Mouse (Mus musculus) cerebellum, adult 2 months (tissue): ENCODE measurements around the gene Rnpepl1. TPM values are rescaled to one million over a fixed set of nuclear protein-coding genes. Genes with fewer than 3 reads are reported as not detected.

Source experiments
- DNase-seq, 2 experiments: peaks; one replicate each; pipeline ENCODE4 v3.0.0; 2021
- H3K27ac ChIP-seq: fragments of 200-500 bp; 2 replicates; pipeline ENCODE4 v1.5.1; 2012; ENCODE audit warnings: low read length, control low read depth, inconsistent platforms; ENCODE audit not compliant: insufficient read depth
- H3K27me3 ChIP-seq: fragments of 200-500 bp; 2 replicates; pipeline ENCODE4 v1.6.1; 2012; ENCODE audit warnings: inconsistent platforms, mild to moderate bottlenecking, low read length, moderate library complexity; ENCODE audit not compliant: control insufficient read depth, insufficient read depth
- H3K4me1 ChIP-seq: fragments of 200-500 bp; 2 replicates; pipeline ENCODE4 v1.6.1; 2011; ENCODE audit warnings: low read length; ENCODE audit not compliant: control insufficient read depth, insufficient read depth
- H3K4me3 ChIP-seq: fragments of 200-500 bp; replicated peaks from 2 replicates; pipeline ENCODE3; 2011; ENCODE audit warnings: mild to moderate bottlenecking, low read depth, low read length, control low read depth; ENCODE audit not compliant: insufficient read depth
- CTCF ChIP-seq: fragments of 200-500 bp; IDR thresholded peaks from 2 replicates; pipeline ENCODE4 v1.5.1; 2011; ENCODE audit warnings: low read depth, mild to moderate bottlenecking, control low read depth, low read length, moderate library complexity, borderline replicate concordance; ENCODE audit not compliant: insufficient read depth
- POLR2A ChIP-seq: fragments of 200-500 bp; IDR thresholded peaks from 2 replicates; pipeline ENCODE4 v1.6.1; 2011; ENCODE audit warnings: low read length, control low read depth, borderline replicate concordance; ENCODE audit not compliant: insufficient read depth
- WGBS: fragments of 180-500 bp; shearing (Covaris S2); methylation state at CpG from one replicate; pipeline ENCODE4 v1.1.7; 2018; 5-methylcytosine and 5-hydroxymethylcytosine counted together
- polyA plus RNA-seq: library from polyadenylated mRNA; depleted of rRNA; stranded (reverse); fragments of >200 nt; gene quantifications from 2 replicates; pipeline ENCODE4 v1.2.3, GENCODE M21; 2012

Gene Rnpepl1
- polyA plus RNA-seq, 1 experiment: 44.7 TPM

DNA sequence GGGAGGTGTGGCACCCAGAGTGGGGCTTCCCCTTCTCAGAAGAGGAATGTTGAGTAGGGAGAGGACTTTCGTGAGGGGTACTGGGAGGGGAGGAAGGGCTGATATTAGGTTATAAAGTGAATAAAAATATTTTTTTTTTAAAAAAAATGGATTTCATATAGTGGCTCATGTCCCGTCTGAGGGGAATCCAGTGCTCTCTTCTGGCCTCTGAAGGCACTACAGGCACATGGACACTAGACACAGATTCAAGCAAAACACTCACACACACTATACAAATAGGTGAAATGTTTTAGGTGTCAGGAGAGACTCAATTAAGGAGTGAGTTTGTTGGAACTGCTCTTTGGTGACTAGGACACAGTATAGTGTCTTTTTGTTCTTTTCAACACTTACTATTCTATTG, 25.4 kb downstream of the Rnpepl1 start:
- WGBS: 31% methylated on average over 2 of the region's 2 CpGs
- TF ChIP-seq POLR2A: no peak
- no peak for TF ChIP-seq CTCF
- no peak for DNase-seq
- Histone ChIP-seq H3K27me3 (no peaks in the 10 kb centered on the region), H3K27ac (no peak overlapping the region), H3K4me1 (peaks cover 6% of the 10 kb centered on the region), H3K4me3 (no peak overlapping the region)

DNA sequence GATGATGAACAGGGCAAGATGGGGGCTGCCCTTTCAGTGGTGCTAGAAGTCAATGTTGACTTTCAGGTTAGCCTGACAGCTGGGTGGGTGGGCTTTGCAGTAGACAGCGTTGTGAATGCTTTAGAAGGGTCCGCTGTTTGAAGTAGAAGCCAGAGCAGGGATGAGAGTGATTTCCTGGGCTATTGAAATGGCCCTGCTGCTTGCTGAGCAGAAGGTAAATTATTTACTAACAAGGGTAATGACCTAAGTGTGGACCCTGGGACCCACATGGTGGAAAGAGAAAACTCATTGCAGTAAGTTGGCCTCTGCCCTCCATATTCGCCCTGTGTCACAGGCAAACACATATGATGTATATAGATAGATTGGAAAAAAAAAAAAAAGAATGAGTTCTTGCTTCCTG, 25.9 kb downstream of the Rnpepl1 start:
- 71% methylated on average over 3 of the region's 3 CpGs for WGBS
- no peak for DNase-seq
- Histone ChIP-seq H3K27me3 (no peaks in the 10 kb centered on the region), H3K4me1 (peaks cover 6% of the 10 kb centered on the region), H3K27ac (no peak overlapping the region), H3K4me3 (no peak overlapping the region)
- TF ChIP-seq CTCF (no peak), POLR2A (no peak)

DNA sequence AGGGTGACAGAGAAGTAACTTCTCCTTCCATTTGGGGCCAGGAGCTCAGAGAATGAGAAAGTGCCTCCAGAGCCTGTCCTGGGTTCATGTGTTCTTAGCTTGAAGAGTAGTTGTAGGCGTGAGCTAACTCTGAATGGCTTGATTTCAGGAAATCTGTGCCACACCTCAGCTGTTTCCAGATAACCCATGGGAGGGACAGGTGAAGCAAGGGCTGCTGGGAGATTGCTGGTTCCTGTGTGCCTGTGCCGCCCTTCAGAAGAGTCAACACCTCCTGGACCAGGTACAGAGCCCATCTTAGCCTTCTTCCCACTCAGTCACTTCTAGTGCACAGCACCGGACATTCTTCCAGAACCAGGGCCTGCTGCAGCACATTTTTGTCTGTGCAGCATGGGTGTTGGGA, 27.2 kb downstream of the Rnpepl1 start:
- no peak for DNase-seq
- 91% methylated on average over 3 of the region's 3 CpGs for WGBS
- Histone ChIP-seq H3K4me1 (peaks cover 6% of the 10 kb centered on the region), H3K27ac (no peak overlapping the region), H3K27me3 (no peaks in the 10 kb centered on the region), H3K4me3 (no peak overlapping the region)
- TF ChIP-seq CTCF (no peak), POLR2A (no peak)

DNA sequence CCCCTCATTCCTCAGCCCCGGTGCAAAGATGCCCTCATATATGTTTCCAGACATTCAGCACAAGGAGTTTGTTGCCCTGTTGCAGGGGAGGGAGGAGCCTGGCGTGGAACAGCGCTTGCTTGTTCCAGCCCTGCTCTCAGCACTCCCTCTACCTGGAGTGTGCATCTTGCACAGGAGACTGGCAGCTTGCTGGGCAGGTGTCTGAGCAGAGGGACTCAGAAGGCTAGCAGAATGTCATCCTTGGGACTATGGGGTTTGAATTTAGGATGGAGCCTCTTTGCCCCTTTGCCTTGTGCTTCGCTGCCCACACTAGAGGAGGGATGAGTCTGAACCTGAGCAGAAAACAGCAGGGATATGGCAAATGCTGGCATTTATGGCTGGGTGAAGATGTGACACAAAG, 29.2 kb downstream of the Rnpepl1 start:
- peak; percentile 57 to 67 for DNase-seq
- Histone ChIP-seq H3K4me3 (no peak overlapping the region), H3K27ac (no peak overlapping the region), H3K4me1 (peaks cover 3% of the 10 kb centered on the region; the same call in 1 of the 2 replicates), H3K27me3 (no peaks in the 10 kb centered on the region)
- 95% methylated on average over 4 of the region's 4 CpGs for WGBS
- TF ChIP-seq CTCF (no peak), POLR2A (no peak)

DNA sequence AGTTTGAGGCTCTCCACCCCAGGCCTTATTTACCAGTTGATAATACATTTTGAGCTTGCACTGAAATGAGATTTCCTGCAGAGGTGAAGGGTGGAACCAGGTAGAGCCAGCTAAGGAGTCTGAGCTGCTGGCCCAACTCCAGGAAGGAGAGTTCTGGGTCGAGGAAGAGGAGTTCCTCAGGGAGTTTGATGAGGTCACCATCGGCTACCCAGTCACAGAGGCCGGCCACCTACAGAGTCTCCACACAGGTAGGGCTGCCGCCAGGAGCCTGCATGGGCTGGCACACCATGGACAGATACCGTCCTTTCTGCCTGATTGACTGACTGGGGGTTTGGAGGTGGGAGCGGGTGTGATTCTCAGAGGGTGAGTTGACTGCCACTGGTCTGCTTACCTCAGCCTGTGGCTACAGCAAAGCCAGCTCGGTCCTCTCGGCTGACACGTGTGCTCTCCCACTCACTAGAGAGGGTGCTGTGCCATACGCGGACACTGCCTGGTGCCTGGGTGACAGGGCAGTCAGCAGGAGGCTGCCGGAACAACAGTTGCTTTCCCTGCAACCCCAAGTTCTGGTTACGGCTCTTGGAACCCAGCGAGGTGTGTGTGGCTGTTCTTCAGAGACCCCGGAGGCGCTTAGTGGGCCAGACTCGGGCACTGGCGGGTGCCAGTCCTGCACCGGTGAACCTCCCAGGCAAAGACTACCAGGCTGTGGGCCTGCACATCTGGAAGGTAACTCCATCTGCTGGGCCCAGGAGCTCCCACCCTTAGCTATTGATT, 32.8 kb downstream of the Rnpepl1 start:
- WGBS: 87% methylated on average over 19 of the region's 19 CpGs
- Histone ChIP-seq H3K27me3 (no peaks in the 10 kb centered on the region), H3K27ac (no peak overlapping the region), H3K4me3 (no peak overlapping the region), H3K4me1 (no peaks in the 10 kb centered on the region)
- TF ChIP-seq CTCF (no peak), POLR2A (no peak)
- no peak for DNase-seq

DNA sequence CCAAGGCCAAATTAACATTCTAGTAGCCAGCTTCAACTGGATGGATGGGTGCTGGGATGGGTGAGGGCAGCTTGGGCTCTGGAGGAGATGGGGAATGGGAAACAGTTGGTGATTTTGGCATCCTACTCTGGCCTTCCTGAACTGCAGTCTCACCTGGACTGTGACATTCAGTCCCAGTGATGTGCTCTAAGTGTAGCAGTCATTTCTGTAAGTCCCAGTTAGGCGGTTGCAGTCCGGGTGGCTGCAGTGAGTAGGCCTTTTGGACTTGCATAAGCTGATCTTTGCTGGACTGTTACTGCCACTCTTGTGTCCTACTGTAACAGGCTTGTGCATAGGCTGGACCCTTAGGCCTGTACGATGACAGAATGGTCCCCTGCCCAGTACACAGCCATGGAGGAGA, 37.4 kb downstream of the Rnpepl1 start:
- DNase-seq: no peak
- no peaks in the 10 kb centered on the region for H3K4me1 ChIP-seq
- WGBS: 97% methylated on average over 3 of the region's 3 CpGs
- no peak for TF ChIP-seq POLR2A
- no peak for TF ChIP-seq CTCF
- no peak overlapping the region for H3K27ac ChIP-seq
- H3K4me3 ChIP-seq: no peak overlapping the region
- H3K27me3 ChIP-seq: no peaks in the 10 kb centered on the region

DNA sequence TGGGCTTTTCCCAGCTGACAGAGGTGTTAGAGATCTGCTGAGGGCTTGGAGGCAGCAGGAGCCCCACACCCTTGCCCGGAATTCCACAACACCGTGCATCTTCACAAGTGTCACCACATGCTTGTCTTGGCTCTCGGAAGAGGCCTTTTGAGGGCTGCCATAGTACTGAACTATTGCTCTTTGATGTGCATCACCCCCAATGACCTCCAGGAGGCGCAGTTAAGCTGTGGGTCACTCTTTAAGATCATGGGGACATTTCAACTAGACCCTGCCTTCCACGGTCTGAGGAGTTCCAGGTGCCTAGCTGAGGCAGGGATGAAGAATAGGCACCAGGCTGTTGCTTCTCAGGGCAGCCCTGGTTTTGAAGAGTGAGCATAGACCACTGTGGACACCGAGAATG, 38.8 kb downstream of the Rnpepl1 start:
- no peaks in the 10 kb centered on the region for H3K27me3 ChIP-seq
- no peak overlapping the region for H3K4me3 ChIP-seq
- TF ChIP-seq POLR2A: no peak
- peak; percentile 48; the same call in 1 of the 2 replicates for TF ChIP-seq CTCF
- 53% methylated on average over 6 of the region's 6 CpGs for WGBS
- H3K27ac ChIP-seq: no peak overlapping the region
- H3K4me1 ChIP-seq: no peaks in the 10 kb centered on the region
- no peak for DNase-seq

DNA sequence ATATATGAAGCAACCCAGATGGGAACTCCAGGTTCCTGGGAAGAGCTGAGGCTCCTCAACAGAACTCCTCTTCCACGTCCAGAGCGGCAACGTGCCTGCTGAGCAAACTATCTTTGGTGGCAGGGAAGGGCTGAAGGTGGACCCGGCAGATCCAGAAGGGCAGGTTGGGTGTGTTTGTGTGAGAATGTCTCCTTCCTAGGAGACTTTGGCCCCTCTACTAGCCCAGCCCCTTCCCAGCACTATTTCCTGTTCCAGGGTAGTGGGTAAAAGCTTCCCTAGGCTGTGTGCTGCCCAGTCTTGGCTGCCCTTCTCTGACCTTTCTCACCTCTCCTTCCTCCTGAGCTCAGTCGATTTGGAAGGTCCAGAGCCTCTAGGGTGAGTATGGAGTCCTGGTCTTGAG, 40.0 kb downstream of the Rnpepl1 start, which contains the start of gene Gpr35:
Gene Gpr35, plus strand, starts transcription at position 259 of the 400 bp plus-strand sequence.
- no peak within 1 kb of the TSS for H3K27ac ChIP-seq
- DNase-seq: no peak
- TF ChIP-seq CTCF (no peak), POLR2A (no peak)
- no peaks in the 10 kb centered on the region for H3K27me3 ChIP-seq
- 81% methylated on average over 5 of the region's 5 CpGs for WGBS
- H3K4me1 ChIP-seq: no peaks in the 10 kb centered on the region
- no peak within 1 kb of the TSS for H3K4me3 ChIP-seq
